Mouse (Mus musculus) midbrain, embryonic 10.5 days (tissue): ENCODE data around the gene Sh3bgrl3. TPM values are rescaled to one million over a fixed set of nuclear protein-coding genes. Genes with fewer than 3 reads are reported as not detected.

Source experiments
- DNase-seq: peaks from one replicate; pipeline ENCODE4 v3.0.0-alpha.2; 2017; ENCODE audit warnings: low spot score
- H3K27ac ChIP-seq: fragments of 300-500 bp; sonication (generic); replicated peaks from 2 replicates; pipeline ENCODE4 v1.5.1; 2016; ENCODE audit warnings: mild to moderate bottlenecking
- H3K27me3 ChIP-seq: fragments of 300-500 bp; sonication (generic); 2 replicates; pipeline ENCODE4 v1.6.1; 2016; ENCODE audit warnings: low read depth, mild to moderate bottlenecking; ENCODE audit not compliant: poor library complexity, severe bottlenecking
- H3K36me3 ChIP-seq: fragments of 300-500 bp; sonication (generic); 2 replicates; pipeline ENCODE4 v1.6.1; 2016; ENCODE audit warnings: mild to moderate bottlenecking, moderate library complexity
- H3K4me1 ChIP-seq: fragments of 300-500 bp; sonication (generic); 2 replicates; pipeline ENCODE4 v1.6.1; 2016
- H3K4me3 ChIP-seq: fragments of 300-500 bp; sonication (generic); 2 replicates; pipeline ENCODE4 v1.5.1; 2016; ENCODE audit warnings: mild to moderate bottlenecking, moderate library complexity
- H3K9me3 ChIP-seq: fragments of 300-500 bp; sonication (generic); replicated peaks from 2 replicates; pipeline ENCODE4 v1.6.1; 2016; ENCODE audit warnings: mild to moderate bottlenecking
- WGBS: fragments of 180-500 bp; shearing (Covaris S2); methylation state at CpG from one replicate; pipeline ENCODE4 v1.1.7; 2016; 5-methylcytosine and 5-hydroxymethylcytosine counted together
- polyA plus RNA-seq: library from polyadenylated mRNA; unstranded; fragments of >200 nt; fragmentation: Nextera tagmentation; extraction: Ambion mirVana; gene quantifications from 2 replicates; pipeline ENCODE4 v1.2.1, GENCODE M21; 2016

Sh3bgrl3 gene
- polyA plus RNA-seq, 1 experiment from 2014 or later = 302 TPM

DNA sequence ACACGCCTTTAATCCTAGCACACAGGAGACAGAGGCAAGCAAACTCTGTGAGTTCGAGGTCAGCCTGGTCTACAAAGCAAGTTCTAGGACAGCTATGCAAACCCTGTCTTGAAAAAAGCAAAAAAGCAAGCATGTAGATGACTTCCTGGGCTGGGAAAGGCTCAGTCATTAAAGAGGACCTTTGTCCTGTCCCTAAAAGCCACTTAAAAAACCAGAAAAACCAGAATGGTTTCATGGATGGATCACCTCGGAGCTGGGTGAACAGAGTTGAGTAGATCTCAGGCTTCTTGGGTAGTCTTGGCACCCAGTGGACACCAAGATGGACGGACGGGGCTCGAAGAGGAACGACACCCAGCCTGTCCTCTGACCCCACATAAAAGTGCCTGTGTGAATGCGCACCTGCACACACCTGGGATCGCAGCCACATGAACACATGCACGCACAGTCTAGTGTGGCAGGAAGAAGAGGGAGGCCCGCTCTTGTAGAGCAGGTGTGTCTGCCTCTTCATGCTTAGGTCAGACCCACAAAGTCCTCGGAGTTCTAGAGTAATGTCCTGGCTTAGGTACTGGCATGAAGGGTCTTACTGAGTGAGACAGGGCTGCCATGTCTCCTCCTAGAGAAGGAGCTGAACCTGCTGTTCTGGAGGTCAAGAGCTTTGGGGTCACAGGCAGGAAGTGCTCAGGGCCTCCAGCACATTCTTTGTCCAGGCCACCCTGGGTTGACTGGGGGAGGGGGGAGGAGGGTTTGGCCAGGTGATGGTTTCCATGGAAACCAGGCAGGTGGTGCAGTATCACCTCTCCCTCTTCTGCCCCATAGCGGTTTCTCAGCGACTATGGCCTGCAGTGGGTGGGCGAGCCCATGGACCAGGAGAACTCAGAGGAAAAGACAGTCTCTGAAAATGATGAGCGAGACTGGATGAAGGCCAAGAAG is 13.1 kb downstream of the Sh3bgrl3 start:
- no peak for DNase-seq
- Histone ChIP-seq H3K9me3 (no peaks in the 10 kb centered on the region), H3K4me1 (peaks cover 44% of the 10 kb centered on the region), H3K27me3 (no peaks in the 10 kb centered on the region), H3K27ac (no peak overlapping the region), H3K4me3 (no peak overlapping the region), H3K36me3 (no peaks in the 10 kb centered on the region)
- WGBS = 90% methylated on average over 16 of the region's 16 CpGs

- no peaks in the 10 kb centered on the region for H3K36me3 ChIP-seq
- DNase-seq = no peak
- H3K27me3 ChIP-seq = no peaks in the 10 kb centered on the region
- peaks cover 41% of the 10 kb centered on the region for H3K4me1 ChIP-seq
- H3K4me3 ChIP-seq = no peak overlapping the region
- H3K27ac ChIP-seq = peak overlapping the region; percentile 81
- no peaks in the 10 kb centered on the region for H3K9me3 ChIP-seq
- WGBS = 88% methylated on average over 4 of the region's 4 CpGs
These were observed 14.6 kb downstream of the Sh3bgrl3 start for GRCm38 (mm10) chr4:134114038-134114437.

- peaks cover 39% of the 10 kb centered on the region for H3K4me1 ChIP-seq
- peak overlapping the region; percentile 81 for H3K27ac ChIP-seq
- WGBS = 47% methylated on average over 10 of the region's 10 CpGs
- no peaks in the 10 kb centered on the region for H3K9me3 ChIP-seq
- H3K36me3 ChIP-seq = no peaks in the 10 kb centered on the region
- DNase-seq = peak; percentile 54
- H3K4me3 ChIP-seq = no peak overlapping the region
- H3K27me3 ChIP-seq = no peaks in the 10 kb centered on the region
These were observed 15.1 kb downstream of the Sh3bgrl3 start for GRCm38 (mm10) chr4:134113356-134113994.

GRCm38 (mm10) chr4:134112403-134112802 is 16.2 kb downstream of the Sh3bgrl3 start:
- no peaks in the 10 kb centered on the region for H3K27me3 ChIP-seq
- H3K36me3 ChIP-seq = no peaks in the 10 kb centered on the region
- peaks cover 42% of the 10 kb centered on the region for H3K4me1 ChIP-seq
- WGBS = 82% methylated on average over 6 of the region's 6 CpGs
- H3K9me3 ChIP-seq = no peaks in the 10 kb centered on the region
- peak overlapping the region; percentile 81 for H3K27ac ChIP-seq
- H3K4me3 ChIP-seq = no peak overlapping the region
- no peak for DNase-seq

DNA sequence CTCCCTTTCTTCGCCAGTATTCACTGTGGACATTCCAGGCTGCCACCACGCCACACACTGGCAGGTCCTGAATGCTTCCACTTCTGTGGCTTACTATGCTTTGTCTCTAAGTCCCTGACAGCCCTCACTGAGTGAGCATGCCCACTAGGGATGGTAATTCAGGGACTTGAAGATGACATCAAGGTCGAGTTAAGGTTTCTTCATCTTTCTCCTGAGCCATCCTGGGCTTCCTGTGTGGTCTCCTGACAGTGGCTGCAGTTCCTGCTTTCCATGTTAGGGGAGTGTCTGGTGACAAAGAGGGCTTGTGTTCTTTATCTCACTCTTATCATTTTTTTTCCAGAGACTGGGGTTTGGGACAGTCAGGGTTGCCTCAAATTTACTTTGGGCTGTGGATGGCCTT is 17.9 kb downstream of the Sh3bgrl3 start:
- Histone ChIP-seq H3K36me3 (no peaks in the 10 kb centered on the region), H3K27me3 (no peaks in the 10 kb centered on the region), H3K4me3 (no peak overlapping the region), H3K4me1 (peaks cover 52% of the 10 kb centered on the region), H3K9me3 (no peaks in the 10 kb centered on the region), H3K27ac (peak overlapping the region; percentile 42; the same call in 1 of the 2 replicates)
- 67% methylated on average over 3 of the region's 3 CpGs for WGBS
- no peak for DNase-seq

DNA sequence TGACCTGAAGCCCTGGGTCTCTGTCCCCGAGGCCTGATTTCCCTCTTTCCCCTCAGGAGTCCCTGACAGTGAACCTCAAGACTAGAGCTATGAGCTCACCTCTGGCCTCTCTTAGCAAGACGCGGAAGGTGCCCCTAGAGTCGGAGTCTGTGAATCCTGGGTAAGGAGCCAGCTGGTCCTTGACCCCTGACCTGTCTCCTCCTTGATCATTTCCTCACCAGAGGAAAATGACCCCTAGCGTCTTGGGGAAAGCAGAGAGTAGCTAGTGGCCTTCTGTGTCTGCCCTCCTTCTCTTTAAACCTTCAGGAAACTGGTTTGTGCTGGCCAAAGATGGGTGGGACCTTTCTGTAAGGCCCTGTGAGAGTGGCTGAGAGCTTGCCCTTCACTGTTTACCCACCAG is 20.4 kb downstream of the Sh3bgrl3 start:
- Histone ChIP-seq H3K27ac (peak overlapping the region; percentile 19; the same call in 1 of the 2 replicates), H3K36me3 (no peaks in the 10 kb centered on the region), H3K4me1 (peaks cover 39% of the 10 kb centered on the region), H3K9me3 (no peaks in the 10 kb centered on the region), H3K27me3 (no peaks in the 10 kb centered on the region), H3K4me3 (no peak overlapping the region)
- no peak for DNase-seq
- WGBS = 57% methylated on average over 5 of the region's 5 CpGs

GRCm38 (mm10) chr4:134107730-134108129 is 20.9 kb downstream of the Sh3bgrl3 start:
- DNase-seq = no peak
- 90% methylated on average over 7 of the region's 7 CpGs for WGBS
- Histone ChIP-seq H3K27ac (no peak overlapping the region; the same call in 1 of the 2 replicates), H3K4me1 (peaks cover 39% of the 10 kb centered on the region), H3K4me3 (no peak overlapping the region), H3K36me3 (no peaks in the 10 kb centered on the region), H3K27me3 (no peaks in the 10 kb centered on the region), H3K9me3 (no peaks in the 10 kb centered on the region)

DNA sequence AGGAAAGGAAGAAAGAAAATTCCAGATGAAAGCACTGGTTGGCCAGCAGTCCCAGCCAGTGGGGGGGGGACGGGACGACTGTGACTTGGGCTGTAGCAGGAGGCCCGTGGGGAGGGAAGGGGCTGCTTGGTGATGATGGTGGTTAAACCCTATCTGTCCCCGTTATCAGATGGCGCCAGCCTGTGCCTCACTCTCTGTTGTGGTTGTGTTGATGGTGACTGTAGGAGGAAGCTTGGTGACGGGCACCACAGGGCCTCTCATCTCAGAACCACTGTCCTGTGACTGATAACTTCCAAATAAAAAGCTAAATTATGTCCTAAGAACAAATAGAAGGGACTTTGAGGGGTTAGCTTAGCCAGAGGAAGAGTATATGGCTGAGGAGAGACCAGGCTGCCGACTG is 22.5 kb downstream of the Sh3bgrl3 start:
- H3K27ac ChIP-seq = no peak overlapping the region
- H3K36me3 ChIP-seq = no peaks in the 10 kb centered on the region
- 79% methylated on average over 7 of the region's 7 CpGs for WGBS
- no peak for DNase-seq
- peaks cover 35% of the 10 kb centered on the region for H3K4me1 ChIP-seq
- no peaks in the 10 kb centered on the region for H3K9me3 ChIP-seq
- no peaks in the 10 kb centered on the region for H3K27me3 ChIP-seq
- H3K4me3 ChIP-seq = no peak overlapping the region

DNA sequence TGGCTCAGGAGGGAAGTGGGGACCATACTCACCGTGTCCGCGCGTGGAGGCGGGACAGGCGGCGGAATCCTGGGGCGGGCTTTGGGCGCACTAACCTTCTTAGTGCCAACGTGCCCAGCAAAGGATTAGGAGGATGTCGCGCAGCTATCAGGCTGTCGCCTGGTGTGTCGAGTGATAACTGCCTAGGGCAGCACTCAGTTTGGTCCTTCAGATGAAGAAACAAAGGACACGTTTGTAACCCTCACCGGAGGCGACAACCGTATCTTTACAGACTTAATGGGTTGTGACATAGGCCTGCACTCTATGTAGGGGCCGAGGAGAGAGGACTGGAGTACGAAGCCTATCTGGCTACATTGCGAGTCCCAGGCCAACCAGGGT is 25.9 kb downstream of the Sh3bgrl3 start:
- Histone ChIP-seq H3K36me3 (no peaks in the 10 kb centered on the region), H3K4me3 (peak overlapping the region; percentile 74), H3K9me3 (no peaks in the 10 kb centered on the region), H3K4me1 (peaks cover 20% of the 10 kb centered on the region), H3K27ac (peak overlapping the region; percentile 81), H3K27me3 (no peaks in the 10 kb centered on the region)
- WGBS = 4% methylated on average over 21 of the region's 21 CpGs
- no peak for DNase-seq

GRCm38 (mm10) chr4:134101979-134102741 is 26.4 kb downstream of the Sh3bgrl3 start, which contains the start of gene Ubxn11:
Gene Ubxn11 (plus strand): TSS chr4:134102570.
- DNase-seq = peak; percentile 89
- no peaks in the 10 kb centered on the region for H3K9me3 ChIP-seq
- H3K4me3 ChIP-seq = peak within 1 kb of the TSS; percentile 74
- 17% methylated on average over 34 of the region's 34 CpGs for WGBS
- H3K4me1 ChIP-seq = peaks cover 16% of the 10 kb centered on the region
- no peaks in the 10 kb centered on the region for H3K36me3 ChIP-seq
- no peaks in the 10 kb centered on the region for H3K27me3 ChIP-seq
- H3K27ac ChIP-seq = peak within 1 kb of the TSS; percentile 81

DNA sequence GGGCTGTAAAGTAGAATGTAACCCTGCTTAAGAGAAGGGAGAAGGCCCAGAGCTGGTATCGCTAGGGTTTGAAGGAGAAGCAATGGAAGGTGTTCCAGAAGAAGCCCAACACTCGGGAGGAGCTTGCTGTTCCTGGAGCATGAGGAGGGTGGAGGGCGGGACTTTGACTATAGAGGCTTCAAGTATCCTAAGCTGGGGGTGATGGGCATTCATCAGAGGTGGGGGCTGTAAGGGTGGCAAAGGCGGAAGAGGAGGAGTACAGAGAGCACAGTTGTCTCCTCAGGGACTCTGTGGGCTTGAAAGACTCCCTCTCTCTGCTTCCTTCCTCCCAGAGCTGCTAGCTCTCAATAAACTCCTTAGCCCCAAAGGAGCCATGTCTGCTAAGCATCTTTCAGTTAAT is 28.3 kb downstream of the Sh3bgrl3 start:
- DNase-seq = no peak
- WGBS = 81% methylated on average over 4 of the region's 4 CpGs
- peaks cover 7% of the 10 kb centered on the region for H3K4me1 ChIP-seq
- no peaks in the 10 kb centered on the region for H3K27me3 ChIP-seq
- no peaks in the 10 kb centered on the region for H3K36me3 ChIP-seq
- no peaks in the 10 kb centered on the region for H3K9me3 ChIP-seq
- no peak overlapping the region for H3K27ac ChIP-seq
- no peak overlapping the region for H3K4me3 ChIP-seq

DNA sequence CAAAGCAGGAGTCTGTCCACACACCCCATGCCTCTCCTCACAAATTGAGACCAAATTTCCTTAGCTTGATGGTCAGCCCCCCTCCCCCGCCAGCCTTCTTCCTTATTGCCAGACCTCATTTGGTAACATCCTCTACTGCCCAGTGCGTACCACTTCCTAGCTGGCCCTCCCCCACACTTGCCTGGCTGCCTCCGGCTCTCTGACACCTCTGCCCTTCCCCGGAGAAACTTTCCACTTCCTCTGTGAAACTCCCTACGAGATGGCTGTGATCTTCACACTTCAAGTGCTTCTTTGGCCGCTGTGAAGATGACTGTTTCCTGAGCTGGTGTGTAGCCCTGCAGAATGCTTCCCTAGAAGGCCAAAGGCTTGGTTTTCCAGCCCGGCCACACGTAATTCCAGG is 30.0 kb downstream of the Sh3bgrl3 start:
- no peaks in the 10 kb centered on the region for H3K9me3 ChIP-seq
- no peak for DNase-seq
- WGBS = 74% methylated on average over 8 of the region's 8 CpGs

More for the DNA sequence above, 30.0 kb downstream of the Sh3bgrl3 start:
- Histone ChIP-seq H3K4me1 (peaks cover 7% of the 10 kb centered on the region), H3K27ac (no peak overlapping the region), H3K36me3 (no peaks in the 10 kb centered on the region), H3K27me3 (no peaks in the 10 kb centered on the region), H3K4me3 (no peak overlapping the region)
